Mouse (Mus musculus) skeletal muscle tissue, adult 2 months (tissue): Measurements from ENCODE around the gene Gpr3.

Experiments used
- DNase-seq: peaks from one replicate; pipeline ENCODE4 v3.0.0-alpha.2; 2012; ENCODE audit warnings: low read depth, low spot score

Gpr3 gene

DNA sequence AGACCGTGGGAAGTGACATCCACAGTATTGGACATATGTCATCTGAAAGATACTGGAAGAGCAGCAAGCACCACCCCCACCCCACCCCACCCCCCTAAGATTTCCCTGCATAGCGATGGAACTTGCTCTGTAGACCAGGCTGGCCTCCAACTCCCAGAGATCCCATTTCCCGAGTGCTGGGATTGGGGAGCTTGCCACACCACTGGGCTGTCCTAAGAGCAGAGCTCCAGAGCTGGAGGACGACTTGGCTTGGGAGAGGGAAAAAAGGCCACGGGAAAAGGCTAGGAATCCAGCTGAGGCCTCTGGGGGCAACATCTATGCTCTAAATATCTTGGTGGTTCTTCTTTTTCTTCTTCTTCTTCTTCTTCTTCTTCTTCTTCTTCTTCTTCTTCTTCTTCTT, 22.4 kb upstream of the Gpr3 start:
- DNase-seq: no peak

DNA sequence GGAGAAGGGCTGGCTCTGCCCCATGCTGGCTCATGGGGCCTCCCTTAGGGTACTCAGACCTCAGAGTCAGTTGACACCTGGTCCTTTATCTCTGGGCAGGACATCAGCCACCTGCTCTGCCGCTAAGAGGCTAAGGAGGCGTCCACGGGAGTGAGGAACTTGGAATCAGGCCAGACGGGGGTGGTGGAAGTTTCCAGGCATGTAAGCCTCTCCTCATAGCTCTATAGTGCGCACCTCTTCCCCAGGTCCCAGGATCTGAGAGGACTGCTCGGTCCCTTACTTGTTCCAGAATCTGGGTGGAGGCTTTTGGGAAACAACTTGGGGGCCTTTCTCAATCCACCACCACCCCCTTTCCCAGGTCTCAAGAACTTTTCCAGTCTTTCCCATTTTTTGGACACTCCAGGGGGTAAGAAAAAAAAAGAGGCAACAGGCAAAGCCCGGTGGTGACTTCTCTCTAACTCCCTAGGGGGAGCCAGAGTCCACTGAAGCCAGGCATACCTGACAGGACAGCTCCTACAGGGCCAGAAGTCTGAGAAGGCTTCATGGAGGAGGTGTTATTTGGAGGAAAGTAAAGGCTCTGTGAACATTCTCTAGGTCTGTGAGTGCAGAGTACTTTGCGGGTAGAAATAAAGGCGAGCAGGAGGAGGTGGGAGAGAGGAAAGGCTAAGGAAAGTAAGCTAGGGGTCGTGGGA, 21.1 kb upstream of the Gpr3 start:
- no peak for DNase-seq

DNA sequence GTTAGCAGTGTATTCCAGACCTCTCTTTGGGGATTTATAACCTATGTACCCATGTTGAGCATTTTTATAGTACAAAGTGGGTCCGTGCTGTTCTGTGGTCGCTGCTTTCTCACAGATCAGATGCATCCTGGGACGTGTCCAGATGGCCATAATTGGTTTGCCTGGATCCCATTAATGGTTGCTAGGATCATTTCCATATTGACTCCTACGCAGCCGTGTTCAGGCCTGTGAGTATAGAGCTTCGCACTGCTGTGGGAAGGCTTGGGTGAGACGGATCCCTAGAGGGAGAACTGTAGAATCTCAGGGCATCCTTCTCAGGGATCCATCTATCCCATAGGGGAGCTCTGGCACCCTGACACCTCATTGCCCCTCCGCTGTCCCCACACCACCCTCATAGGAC, 17.2 kb upstream of the Gpr3 start:
- no peak for DNase-seq

DNA sequence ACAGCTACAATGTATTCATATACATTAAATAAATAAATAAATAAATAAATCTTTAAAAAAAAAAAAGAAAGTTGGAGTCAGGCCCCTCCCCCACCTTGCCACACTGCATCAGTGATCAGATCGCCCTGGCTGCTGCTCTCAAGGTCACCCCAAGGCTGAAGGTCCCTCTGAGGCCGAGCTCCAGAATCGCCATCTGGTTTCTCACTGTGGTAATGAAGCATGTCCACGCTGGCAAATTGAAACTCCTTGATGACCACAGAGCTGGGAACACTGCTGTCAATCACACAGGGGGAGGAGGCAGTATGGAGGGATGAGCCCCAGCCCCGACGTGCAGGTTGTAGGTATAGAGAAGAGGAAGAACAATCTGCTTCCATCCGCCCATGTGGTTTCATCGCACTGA, 15.3 kb upstream of the Gpr3 start:
- no peak for DNase-seq

DNA sequence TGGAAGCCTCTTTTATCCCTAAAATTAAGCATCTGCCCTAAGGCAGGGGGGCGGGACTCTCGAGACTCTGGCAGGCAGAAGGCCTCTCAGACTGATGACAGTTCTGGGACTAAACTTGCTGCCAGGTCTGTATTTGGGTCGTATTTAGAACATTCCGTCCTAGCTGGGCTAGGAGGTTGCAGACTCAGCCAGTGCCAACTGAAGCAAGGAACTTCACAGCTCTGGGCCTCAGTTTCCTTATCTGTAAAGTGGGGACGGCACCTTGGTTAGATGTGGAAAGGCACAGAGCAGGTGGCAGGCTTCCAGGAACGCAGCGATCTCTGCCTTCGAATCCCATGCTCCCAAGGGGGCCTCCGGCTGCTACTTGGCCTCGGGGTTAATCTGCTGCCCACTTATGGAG, 13.7 kb upstream of the Gpr3 start:
- DNase-seq: peak; percentile 58

DNA sequence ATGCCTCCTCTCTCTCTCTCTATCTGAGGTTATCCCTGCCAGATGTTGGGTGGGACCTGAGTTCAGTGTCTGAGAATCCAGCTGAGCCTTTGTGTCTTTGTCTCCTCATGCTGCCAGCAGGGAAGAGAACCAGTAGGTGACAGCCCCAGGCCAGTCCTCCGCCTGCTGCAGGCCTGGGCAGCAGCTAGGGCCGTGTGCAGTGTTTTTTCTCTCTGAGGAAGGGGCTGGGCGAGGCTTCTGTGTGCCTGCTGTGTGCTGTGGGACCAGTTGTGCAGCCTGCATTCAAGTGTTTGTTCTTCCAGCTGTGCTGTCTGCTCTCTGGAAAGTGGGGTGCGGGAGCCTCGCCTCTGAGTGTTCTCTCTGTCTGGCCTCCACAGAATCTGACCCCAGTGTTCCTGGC, 11.5 kb upstream of the Gpr3 start:
- no peak for DNase-seq

DNA sequence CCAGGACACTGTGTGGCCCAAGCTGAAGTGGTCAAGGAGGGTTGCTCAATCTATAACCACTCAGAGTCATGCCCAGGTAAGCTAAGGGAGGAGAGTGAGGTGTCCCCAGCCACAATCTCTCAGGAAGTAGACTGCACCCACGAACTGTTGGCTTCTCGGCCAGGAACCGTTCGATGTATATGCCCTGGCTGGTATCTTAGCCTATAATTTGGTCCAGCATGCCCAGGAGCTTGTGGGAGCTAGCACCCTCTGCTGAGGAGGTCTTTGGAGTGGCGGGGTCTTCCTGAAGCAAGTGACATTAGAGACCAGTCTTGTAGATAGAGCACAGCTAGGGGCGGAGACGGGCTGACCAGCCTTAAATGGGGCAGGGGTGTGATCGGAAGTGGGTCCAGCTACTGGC, 9.4 kb upstream of the Gpr3 start:
- DNase-seq: no peak

DNA sequence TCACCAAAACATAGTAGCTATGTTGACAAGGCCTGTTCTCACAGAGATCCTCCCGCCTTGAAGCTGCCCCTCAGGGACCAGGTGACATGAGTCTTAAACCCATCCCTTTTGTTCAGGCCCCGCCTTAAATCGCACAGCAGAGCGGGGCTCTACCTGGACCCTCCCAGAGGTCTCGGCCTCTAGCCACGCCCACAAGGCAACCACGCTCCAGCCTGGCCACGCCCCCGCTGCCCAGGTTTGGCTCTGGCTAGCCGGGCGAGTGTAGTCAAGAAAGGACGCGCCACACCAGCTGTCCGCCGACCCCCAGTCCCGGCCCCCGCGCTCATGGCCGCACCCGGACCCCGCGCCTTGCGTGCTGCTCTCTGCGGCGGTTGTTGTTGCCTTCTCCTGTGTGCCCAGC, 8.3 kb upstream of the Gpr3 start:
- DNase-seq: no peak

DNA sequence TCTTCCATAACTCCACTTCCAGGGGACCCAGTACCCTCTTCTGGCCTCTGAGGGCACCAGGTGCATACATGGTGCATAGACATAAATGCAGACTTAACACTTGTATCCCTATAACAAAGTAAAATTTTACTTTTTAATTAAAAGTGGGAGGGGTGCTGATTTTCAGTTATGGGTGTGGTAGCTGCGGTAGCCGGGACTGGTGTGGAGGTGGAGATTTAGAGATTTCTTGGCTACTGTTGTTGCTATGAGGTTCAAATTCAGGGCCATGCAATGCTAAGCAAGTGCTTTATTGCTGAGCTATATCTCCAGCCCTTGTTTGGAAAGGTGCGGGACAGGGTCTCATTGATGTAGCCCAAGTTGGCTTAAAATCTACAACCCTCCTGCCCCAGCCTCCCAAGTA, 6.4 kb upstream of the Gpr3 start:
- no peak for DNase-seq

DNA sequence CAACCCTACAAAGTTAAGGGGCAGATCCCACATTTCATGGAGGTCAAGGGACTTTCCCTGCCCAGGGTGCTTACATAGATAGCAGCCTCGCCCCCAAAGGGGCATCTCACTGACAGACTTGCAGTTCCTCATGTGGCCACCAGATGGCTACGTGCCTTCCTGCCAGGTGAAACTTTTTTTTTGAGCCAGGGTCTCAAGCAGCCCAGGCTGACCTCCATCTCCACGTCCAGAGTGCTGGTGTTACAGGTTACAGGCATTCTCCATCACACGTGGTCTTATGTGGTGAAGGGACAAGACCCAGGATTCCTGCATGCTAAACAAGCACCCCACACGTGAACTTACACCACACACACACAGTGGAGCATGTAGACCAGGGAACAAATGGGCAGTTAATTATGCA, 5.3 kb upstream of the Gpr3 start:
- DNase-seq: no peak

DNA sequence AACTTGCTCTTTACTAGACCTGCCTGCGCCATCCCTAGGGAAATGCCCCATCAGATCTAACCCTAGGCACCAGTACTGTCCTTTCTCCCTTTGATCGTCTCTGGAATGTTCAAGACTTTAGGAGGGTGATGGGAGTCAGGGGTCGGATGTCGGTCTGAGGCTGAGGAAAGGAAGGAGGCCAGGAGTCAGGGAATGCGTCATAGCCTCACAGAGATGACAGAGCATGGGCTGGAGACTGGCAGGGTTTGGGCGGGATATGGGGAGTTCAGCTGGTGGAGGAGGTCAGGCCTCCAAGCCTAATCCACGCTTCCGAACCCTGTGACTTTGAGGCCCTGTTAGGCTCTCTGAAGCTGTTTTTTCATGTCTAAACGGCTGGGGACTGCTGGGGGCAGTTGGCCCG, 1.3 kb upstream of the Gpr3 start:
- DNase-seq: no peak

DNA sequence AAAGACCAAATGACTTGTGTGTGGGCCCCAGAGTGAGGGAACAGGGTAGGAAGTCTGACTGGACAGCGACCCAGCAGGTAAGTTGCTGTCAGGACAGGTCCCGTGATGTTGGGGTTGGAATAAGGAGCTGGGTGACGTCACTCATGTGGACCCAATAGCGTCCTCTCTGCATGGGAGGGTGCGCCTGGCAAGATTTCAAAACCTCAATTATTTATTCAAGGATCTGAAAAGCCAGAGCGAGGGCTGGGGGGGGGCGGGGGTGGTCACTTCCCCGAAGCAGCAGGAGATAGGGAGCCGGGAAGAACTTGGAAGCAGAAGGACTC, 893 bp upstream of the Gpr3 start:
- no peak for DNase-seq

DNA sequence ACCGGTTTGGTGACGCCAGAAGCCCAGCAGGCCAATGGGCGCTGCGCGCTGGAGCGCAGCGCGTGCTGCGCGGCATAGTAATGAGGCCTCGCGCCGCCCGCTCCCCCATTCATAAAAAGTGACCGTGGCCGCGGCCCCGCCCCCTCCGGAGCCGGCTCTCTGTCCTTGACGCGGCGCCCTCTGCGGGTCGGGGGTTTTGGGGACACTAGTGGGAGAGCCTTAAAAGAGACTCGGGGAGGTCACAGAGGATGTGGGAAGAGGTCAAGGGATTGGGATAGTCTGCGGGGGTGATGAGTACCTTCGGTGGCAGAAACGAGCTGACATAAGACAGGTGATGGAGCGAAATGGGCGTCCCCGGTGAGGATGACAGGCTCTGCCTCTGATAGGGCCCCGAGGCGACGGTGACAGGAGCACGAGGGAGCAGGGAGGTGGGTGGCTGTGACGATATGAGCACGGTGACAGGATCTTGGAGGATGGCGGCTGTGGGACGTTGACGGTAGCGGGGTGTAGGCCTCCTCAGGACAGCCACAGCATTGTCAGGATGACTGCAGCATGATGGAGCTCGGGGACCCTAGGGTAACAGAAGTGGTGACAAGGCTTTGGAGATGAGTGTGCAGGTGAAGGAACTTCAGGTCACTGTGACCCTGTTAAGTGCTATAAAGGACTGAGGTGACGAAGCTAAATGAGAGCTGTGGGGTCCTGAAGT, 379 bp upstream of the Gpr3 start:
- DNase-seq: peak; percentile 63

DNA sequence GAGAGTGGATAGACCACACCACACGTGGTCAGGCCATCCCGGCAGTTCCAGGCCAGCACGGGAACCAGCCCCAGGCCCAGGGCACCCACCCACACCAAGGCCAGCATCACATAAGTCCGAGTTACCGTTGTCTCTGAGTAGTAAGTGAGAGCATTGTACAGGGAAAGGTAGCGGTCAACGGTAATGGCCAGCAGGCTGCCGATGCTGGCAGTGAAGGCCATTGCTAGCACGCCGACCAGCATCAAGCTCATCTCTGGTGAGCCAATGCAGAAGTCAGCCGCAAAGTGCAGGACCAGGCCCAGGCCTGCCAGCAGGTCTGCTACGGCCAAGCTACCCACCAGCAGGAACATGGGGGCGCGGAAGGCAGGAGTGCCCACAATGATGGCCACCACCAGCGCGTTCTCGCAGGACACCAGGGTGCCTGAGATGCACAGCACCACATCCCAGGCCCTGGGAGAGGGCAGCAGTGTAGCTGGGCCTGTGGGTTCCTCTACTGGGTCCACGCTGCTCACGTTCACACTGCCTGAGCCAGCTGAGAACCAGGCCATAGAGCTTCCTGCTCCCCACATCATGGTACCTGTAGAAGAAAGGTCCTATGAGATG, 1.4 kb downstream of the Gpr3 start:
- no peak for DNase-seq

DNA sequence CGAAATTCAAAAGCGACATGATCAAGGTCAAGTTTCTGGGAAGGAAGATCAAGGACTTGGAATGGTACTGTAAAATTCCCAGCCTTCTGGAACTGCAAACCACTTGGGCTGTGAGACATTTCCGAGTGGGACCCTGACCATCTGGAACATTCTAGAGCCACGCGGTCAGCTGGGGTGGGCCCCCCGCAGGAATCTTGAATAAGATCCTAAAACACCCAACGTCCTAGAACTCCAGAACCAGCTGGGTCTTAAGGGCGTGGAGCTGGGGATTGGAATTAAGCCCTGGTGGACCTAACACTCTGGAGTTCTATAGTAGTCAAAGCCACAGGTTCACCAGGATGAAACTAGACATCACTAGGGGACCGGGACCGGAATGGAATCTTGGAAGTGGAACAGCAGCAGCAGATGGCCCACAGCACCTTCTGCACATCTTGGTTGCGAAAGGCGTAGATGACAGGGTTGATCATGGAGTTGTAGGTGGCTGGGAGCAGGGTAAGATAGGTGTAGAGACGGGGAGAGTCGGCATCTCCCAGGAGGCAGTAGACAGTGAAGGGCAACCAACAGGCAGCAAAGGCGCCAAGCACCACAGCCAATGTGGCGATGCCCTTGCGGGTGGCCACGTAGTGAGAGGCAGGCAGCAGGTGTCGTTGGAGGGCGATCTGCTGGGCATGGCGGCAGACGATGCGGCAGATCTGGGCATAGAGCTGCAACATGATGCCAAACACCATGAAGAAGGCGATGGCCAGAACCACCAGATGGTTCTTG, 2.1 kb downstream of the Gpr3 start:
- no peak for DNase-seq

DNA sequence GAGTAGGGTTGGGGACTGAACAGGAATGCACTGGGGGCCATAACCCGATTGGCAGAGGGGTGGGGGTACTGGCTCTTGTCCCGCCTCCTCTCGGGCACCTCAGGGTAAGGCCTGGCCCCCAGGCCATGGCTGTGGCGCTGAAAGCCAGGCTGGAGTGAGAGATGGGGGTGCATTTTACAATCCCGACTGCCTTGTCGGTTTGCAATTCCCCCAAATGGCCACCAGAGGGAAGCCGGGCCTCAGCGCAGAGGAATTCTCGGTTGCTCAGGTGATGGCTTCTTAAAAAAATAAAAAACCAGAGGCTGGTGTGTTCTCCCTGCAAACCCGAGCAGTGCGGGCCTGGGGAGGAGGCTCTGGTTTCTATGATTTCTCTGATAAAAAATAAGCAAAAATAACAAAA, 3.0 kb downstream of the Gpr3 start:
- peak; percentile 53 for DNase-seq

DNA sequence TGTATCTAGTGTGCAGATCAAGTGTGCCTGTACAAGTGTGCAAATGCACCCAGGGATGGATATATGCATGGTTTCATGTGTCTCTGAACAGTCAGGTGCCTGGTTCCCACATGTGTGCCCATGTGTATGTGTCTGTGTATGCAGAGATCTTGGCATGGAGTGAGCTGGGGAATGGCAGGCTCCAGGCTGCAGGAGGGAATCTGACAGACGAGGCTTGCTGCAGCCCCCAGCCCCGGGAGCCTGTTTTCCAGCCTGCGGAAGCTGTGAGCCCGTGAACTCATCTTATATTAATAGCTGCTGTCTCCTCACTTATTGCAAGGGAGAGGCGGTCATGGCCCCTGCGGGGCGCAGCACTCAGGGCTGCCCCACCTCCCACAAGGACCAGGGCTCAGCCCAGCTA, 8.0 kb downstream of the Gpr3 start:
- DNase-seq: no peak

DNA sequence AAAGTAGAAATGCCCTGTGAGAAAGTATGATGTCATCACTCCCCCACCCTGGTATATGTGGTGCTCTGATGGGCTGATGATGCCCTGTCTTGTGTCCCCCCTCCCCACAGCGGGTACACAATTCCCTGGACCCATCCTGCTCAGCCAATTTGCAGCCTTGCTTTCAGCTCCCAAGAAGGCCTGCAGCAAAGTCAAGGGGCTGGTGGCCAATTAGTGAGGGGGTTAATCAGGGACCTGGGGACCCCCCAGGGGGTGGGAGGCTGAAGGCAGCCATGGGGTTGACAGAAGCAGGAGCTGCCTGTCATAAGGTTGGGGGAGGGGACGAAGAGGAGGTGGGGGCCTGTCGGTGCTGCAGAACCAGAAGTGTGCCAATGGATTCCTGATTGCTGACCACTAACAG, 8.7 kb downstream of the Gpr3 start:
- no peak for DNase-seq

DNA sequence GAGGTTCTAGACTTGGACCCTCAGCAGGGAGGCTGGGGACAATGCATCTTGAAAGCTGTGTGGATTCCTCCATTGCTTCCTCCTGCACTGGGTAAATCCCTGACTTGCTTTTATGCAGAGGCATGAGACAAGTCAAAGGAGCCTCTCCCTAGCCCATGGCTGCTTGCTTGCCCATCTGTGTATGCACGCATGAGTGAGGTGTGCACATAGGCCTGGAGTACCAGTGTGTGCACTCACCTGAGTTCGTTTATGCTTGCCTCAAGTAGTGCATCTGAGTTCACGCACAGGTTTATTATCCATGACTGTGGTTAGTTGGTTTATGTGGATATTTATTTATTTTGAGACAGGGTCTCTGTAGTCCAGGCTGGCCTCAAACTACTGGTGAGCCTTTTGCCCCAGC, 10.1 kb downstream of the Gpr3 start:
- DNase-seq: no peak

DNA sequence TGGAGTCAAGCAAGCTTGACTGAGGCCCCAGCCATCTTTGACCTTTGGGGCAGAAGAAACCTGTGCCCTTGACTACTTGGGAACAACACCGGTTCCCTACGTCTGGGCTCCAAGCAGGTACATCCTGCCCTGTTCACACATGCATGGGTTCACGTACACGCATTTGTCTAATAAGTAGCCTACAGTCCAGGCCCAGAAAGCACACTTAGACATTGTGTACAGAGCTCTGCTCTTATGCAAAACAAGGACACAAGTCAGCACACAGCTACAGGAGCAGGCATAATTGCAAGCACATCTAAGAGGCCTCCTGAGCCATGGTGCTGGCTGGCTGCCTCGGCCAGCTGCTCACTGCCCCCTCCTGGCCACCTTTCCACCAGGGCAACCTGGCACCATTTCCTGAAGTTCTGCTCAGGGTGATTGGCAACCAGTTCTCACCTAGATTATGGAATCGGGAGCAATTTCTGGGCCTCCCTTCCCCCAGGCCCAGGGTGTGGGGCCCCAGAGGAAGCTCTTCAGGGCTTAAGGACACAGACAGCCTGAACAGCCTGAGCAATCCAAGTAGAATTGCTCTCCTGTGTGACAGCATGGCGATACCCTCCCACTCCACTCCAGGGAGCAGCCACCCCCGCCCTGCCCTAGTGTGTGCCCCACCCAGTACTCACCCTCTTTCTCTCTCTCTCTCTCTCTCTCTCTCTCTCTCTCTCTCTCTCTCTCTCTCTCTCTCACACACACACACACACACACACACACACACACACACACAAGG, 11.1 kb downstream of the Gpr3 start:
- DNase-seq: peak; percentile 69

DNA sequence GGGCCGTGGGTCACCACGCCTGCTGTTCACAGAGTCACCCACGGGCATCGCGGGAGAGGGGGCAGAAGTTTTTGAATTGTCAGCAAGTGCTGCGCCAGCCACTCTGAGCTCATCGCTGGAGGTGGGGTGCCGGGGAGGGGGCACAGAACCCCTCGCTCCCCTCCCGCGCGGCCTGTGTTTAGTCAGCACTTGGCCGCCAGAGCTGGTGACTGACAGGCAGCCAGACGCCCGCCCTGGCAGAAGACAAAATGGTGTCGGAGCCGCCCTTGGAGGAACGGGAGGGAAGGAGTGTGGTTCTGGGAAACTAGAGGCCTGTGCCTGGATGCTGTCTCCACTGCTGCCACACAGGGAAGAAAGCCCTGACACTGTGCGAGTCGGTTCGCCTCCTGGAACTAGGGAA, 12.0 kb downstream of the Gpr3 start:
- DNase-seq: no peak

DNA sequence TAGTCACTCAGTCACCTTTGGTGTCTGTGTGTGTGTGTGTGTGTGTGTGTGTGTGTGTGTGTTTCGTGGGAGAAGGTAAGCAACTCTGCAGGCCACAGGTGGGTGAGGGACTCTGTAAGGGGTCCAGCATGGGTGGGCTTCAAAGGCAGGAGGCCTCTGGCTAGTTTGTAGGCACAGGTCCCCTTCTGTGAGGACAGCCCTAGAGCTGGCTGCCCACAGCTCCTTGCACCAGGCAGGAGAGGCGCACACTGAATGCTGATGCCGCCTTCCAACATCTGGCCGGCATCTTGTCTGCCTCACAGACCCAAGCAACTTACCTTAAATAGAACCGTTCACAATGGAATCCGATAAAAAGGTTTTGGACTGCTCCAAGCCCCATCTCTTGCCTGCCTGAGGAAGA, 12.6 kb downstream of the Gpr3 start:
- no peak for DNase-seq
